Mouse (Mus musculus) E14TG2a.4 (cell line): ENCODE data around the gene Smc6.

Source experiments
- CTCF ChIP-seq: conservative IDR thresholded peaks from 2 replicates; pipeline ENCODE4 v1.5.1; 2014; ENCODE audit warnings: low read length
- NANOG ChIP-seq: IDR thresholded peaks from 2 replicates; pipeline ENCODE4 v1.6.1; 2014; ENCODE audit warnings: borderline replicate concordance, low read length, mixed read lengths

DNA sequence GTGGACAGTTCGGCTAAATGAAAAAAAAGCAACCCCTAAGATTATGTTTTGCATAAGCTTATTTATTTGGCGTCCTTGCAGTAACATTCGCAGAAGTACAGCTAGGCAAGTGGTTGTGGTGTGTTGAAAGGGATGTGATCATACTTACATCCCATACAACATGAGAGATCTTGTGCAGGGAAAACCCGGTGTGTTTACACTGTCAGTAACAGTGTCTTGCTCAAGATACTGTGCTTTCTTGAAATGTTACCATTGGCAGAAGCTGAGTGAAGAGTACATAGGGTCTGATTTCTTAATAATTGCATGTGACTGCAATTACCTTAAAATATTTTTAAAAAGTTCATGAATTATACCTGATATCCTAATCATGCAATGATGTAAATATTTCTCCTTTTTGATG lies 6.9 kb downstream of the Smc6 start:
- TF ChIP-seq CTCF (no peak), NANOG (no peak)
